Mouse (Mus musculus): ENCODE measurements around the gene Cyp26c1. TPM values are rescaled to one million over a fixed set of nuclear protein-coding genes. Genes with fewer than 3 reads are reported as not detected.

Gene Cyp26c1
- polyA plus RNA-seq, 1 experiment, result not detected

GRCm38 (mm10) chr19:37740043-37740442 lies 54.7 kb downstream of the Cyp26c1 start:
- no peak overlapping the region for H3K4me3 ChIP-seq (ENCODE audit: insufficient read depth, low read depth, low read length)
- WGBS, result 82% methylated on average over 7 of the region's 7 CpGs
- H3K27ac ChIP-seq (ENCODE audit: insufficient read depth, low read depth, low read length), result no peak overlapping the region
- TF ChIP-seq POLR2A (IDR thresholded peaks at IDR 0.05; ENCODE audit: insufficient read depth, low read depth, low read length) (no peak), CTCF (IDR thresholded peaks at IDR 0.05; ENCODE audit: insufficient read depth, low read depth, low read length) (no peak)
- H3K4me1 ChIP-seq (ENCODE audit: control insufficient read depth, insufficient read depth, low read length), result no peaks in the 10 kb centered on the region

Other genes starting within 250 kb of the Cyp26c1 start
- gene Exoc6, start 135.2 kb upstream of the Cyp26c1 start, polyA plus RNA-seq (2012; ENCODE audit: insufficient read depth, insufficient read length, low replicate concordance, missing spikeins), result not detected in 2 replicates
- gene Cyp26a1, start 12.2 kb downstream of the Cyp26c1 start, polyA plus RNA-seq (2012; ENCODE audit: insufficient read depth, insufficient read length, low replicate concordance, missing spikeins), result not detected in 2 replicates

Data from olfactory bulb, adult 2 months (tissue).